Mouse (Mus musculus) megakaryocyte, embryonic 14.5 days (primary cell): ENCODE measurements at regions not wholly inside any gene's neighbourhood (a gene's known extent, or its start where the extent isn't known, plus 50 kb on each side); places are given as distances from the start of the nearest gene placed in this dataset.

ENCODE experiments used
- FLI1 ChIP-seq: IDR thresholded peaks from 2 replicates; pipeline ENCODE4 v1.6.1; 2012; ENCODE audit warnings: low read length, inconsistent platforms, mixed read lengths
- GATA1 ChIP-seq: IDR thresholded peaks from 3 replicates; pipeline ENCODE4 v1.6.1; 2012; ENCODE audit warnings: mixed read lengths, low read length, inconsistent platforms, borderline replicate concordance

- no peak for TF ChIP-seq FLI1
- TF ChIP-seq GATA1 = no peak
Observed at GRCm38 (mm10) chr3:54604705-54605379, 87.8 kb upstream of the Supt20 start.
